Mouse (Mus musculus) lung, postnatal 0 days (tissue): Measurements from ENCODE around the gene Apobec4.

ENCODE experiments used
- CTCF ChIP-seq: IDR thresholded peaks from 2 replicates; pipeline ENCODE4 v1.5.1; 2016; ENCODE audit warnings: antibody characterized with exemption, mild to moderate bottlenecking
- EP300 ChIP-seq: IDR thresholded peaks from 2 replicates; pipeline ENCODE4 v1.6.1; 2016; ENCODE audit warnings: antibody characterized with exemption, mild to moderate bottlenecking, control low read depth

- TF ChIP-seq CTCF = no peak
- TF ChIP-seq EP300 = no peak
These were observed 50.4 kb downstream of the Apobec4 start for GRCm38 (mm10) chr1:152800633-152801176.
